Mouse (Mus musculus): ENCODE data around the gene Gm8159.
"Not testable (repeated sequence)": the region's sequence is repeated elsewhere in the genome, so short reads cannot be mapped to it uniquely, and the experiment has no call there.

Gene Gm8159

DNA sequence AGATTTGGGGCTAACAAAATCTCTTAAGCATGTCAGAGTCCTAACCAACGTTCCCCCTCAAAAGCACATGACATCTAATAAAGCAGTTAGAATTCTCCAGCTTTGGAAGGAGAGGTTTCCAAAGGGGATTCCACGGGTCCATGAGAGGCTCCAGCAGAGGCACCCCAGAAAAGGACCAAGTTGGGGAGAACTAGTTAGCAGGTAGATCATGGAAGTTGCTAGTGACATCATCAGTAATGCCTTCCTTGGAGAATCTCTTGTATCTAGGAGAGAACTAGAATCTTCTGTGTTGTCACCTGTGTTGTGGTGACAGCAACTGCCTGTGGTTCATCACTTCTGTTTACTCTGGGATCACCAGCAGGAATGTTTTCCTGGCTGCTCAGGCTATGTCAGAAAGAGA is at the start of gene Gm8159:
Gm8159 (plus strand) TSS at position 301 of the 400 bp plus-strand sequence.
- DNase-seq (ENCODE audit: extremely low spot score) = not testable (repeated sequence)

DNA sequence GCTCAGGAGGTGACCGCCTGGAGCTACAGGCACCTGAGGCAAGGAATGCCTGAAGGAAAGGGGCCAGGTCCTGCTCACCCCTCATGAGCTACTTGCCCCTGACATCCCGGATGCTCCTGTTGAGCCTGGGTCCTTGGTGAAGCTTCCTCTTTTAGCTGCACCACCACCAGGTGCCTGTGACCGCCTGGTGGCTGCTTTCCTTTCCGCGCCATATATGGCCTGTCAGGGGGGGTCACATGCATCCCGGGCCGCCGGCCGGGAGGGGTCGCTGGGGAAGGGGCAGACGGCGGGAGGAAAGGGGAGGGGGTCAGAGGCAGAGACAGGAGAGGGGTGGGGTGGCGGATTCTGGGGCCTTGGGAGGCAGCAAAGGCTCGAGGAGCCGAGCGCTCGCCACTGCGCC is 17.2 kb downstream of the Gm8159 start:
- peak; percentile 0 for DNase-seq (ENCODE audit: extremely low spot score)

DNA sequence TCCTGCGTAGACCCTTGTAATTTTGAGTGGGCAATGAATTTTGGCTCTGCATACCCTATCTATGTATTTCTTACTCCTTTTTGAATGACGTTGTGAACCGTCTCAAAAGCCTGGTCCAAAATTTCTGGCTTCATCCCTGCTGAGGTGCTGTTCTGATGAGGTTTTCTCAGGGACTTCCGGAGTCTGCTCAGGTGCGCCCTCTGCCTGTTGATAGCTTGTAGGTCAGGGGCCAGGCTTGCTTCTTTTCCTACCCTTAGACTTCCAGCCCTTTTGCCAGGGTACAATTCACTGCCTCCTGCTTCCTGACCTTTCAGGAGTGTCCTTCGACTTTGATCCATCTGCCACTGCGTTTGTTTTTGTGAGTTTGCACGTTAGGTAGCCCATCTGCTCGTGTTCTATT is 18.2 kb downstream of the Gm8159 start:
- not testable (repeated sequence) for DNase-seq (ENCODE audit: extremely low spot score)

DNA sequence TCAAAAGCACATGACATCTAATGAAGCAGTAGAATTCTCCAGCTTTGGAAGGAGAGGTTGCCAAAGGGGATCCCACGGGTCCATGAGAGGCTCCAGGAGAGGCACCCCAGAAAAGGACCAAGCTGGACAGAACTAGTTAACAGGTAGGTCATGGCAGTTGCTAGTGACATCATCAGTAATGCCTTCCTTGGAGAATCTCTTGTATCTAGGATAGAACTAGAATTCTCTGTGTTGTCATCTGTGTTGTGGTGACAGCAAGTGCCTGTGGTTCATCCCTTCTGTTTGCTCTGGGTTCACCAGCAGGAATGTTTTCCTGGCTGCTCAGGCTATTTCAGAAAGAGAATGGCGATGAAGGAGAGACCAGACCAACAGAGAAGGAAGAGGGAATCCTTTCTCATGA is 31.7 kb downstream of the Gm8159 start, which contains the start of gene Gm3239:
Gm3239 (plus strand) TSS at position 301 of the 400 bp plus-strand sequence.
- DNase-seq (ENCODE audit: extremely low spot score) = not testable (repeated sequence)

All from embryo, embryonic 9.5 days (tissue).